Mouse (Mus musculus): ENCODE data around the gene Oxt. TPM values are rescaled to one million over a fixed set of nuclear protein-coding genes. Genes with fewer than 3 reads are reported as not detected.

The Oxt gene
- polyA plus RNA-seq, 1 experiment from 2014 or later, result 2.4 TPM

DNA sequence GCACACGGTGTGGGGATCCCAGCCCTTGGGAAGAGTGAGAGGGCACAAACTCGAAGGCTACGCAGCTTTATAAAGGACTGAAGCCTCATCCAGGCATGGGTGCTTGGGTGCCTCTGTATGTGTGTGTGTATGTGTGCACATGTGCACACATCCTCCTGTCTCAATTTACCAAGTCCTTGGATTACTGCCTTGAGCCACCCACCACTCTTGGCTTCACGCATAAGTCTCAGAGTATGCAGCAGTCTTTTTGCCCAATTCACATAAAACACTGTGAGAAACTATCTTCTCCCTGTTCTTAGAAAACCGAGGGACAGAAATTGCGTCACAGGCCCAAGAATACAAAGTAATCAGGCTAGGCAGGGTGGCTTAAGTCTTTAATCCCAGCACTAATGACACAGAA, 10.0 kb downstream of the Oxt start:
- Histone ChIP-seq H3K27ac (ENCODE audit: low read length) (no peak overlapping the region), H3K4me3 (replicated peaks; ENCODE audit: low read length) (no peak overlapping the region), H3K36me3 (ENCODE audit: control insufficient read depth, insufficient read depth) (peaks cover 3% of the 10 kb centered on the region; the same call in 1 of the 2 replicates), H3K4me1 (replicated peaks; ENCODE audit: control insufficient read depth, insufficient read depth, low read length) (peaks cover 1% of the 10 kb centered on the region), H3K9me3 (ENCODE audit: control insufficient read depth, low read length) (no peaks in the 10 kb centered on the region), H3K4me2 (ENCODE audit: low read length) (no peak overlapping the region), H3K9ac (replicated peaks; ENCODE audit: low read depth, low read length) (no peak overlapping the region), H3K27me3 (replicated peaks; ENCODE audit: control insufficient read depth, insufficient read depth, low read length) (peaks cover 25% of the 10 kb centered on the region)
- ATAC-seq, result no peak
- WGBS, result 83% methylated on average over 6 of the region's 6 CpGs

DNA sequence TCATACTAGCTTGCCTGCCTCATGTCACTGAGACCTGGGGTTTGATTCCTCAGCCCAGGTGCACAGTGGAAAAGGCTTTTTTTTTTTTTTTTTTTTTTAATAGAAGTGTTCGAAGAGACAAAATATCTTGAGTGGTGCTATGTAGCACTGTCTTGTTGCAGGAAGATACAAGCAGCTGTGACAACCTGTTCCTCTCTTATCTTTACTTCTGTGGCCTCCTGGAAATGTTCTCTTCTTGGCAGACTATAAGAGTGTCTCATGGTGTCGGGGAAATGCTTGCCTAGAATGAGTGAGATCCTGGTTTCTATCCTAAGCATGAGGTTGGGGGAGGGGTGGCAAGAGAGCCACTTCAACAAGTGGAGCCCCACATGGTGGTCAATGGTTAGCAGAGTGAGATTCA, 12.4 kb downstream of the Oxt start:
- Histone ChIP-seq H3K4me1 (replicated peaks; ENCODE audit: control insufficient read depth, insufficient read depth, low read length) (no peaks in the 10 kb centered on the region), H3K4me2 (ENCODE audit: low read length) (no peak overlapping the region), H3K9ac (replicated peaks; ENCODE audit: low read depth, low read length) (no peak overlapping the region), H3K27me3 (replicated peaks; ENCODE audit: control insufficient read depth, insufficient read depth, low read length) (peaks cover 2% of the 10 kb centered on the region; the same call in 1 of the 2 replicates), H3K9me3 (ENCODE audit: control insufficient read depth, low read length) (no peaks in the 10 kb centered on the region), H3K36me3 (ENCODE audit: control insufficient read depth, insufficient read depth) (peaks cover 5% of the 10 kb centered on the region; the same call in 1 of the 2 replicates), H3K4me3 (replicated peaks; ENCODE audit: low read length) (no peak overlapping the region), H3K27ac (ENCODE audit: low read length) (no peak overlapping the region)
- no peak for ATAC-seq
- WGBS, result 89% methylated on average over 2 of the region's 2 CpGs

DNA sequence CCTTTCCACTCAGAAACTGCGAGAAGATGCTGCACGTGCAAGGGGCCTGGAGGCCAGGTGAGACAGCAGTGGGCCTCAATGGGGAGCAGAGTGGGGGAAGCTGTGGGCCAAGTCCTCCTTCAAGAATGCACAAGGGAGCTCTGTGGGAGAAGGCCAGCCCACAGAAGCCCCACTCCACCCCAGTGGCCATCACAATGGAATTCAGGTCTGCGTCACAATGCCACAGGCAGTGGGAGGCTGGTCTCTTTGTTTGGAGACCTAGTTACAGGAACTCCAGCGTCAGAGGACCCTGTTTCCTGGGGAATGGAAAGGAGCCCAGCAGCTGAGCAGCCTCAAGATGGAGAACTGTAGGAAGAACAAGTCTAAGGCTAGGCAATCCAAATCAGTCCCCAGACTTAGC, 13.2 kb downstream of the Oxt start:
- no peak overlapping the region for H3K9ac ChIP-seq (replicated peaks; ENCODE audit: low read depth, low read length)
- H3K27me3 ChIP-seq (replicated peaks; ENCODE audit: control insufficient read depth, insufficient read depth, low read length), result no peaks in the 10 kb centered on the region
- no peak overlapping the region for H3K4me2 ChIP-seq (ENCODE audit: low read length)
- H3K4me1 ChIP-seq (replicated peaks; ENCODE audit: control insufficient read depth, insufficient read depth, low read length), result no peaks in the 10 kb centered on the region
- H3K36me3 ChIP-seq (ENCODE audit: control insufficient read depth, insufficient read depth), result peaks cover 5% of the 10 kb centered on the region; the same call in 1 of the 2 replicates
- H3K4me3 ChIP-seq (replicated peaks; ENCODE audit: low read length), result no peak overlapping the region
- ATAC-seq, result no peak
- no peak overlapping the region for H3K27ac ChIP-seq (ENCODE audit: low read length)
- H3K9me3 ChIP-seq (ENCODE audit: control insufficient read depth, low read length), result no peaks in the 10 kb centered on the region
- WGBS, result 48% methylated on average over 4 of the region's 4 CpGs

DNA sequence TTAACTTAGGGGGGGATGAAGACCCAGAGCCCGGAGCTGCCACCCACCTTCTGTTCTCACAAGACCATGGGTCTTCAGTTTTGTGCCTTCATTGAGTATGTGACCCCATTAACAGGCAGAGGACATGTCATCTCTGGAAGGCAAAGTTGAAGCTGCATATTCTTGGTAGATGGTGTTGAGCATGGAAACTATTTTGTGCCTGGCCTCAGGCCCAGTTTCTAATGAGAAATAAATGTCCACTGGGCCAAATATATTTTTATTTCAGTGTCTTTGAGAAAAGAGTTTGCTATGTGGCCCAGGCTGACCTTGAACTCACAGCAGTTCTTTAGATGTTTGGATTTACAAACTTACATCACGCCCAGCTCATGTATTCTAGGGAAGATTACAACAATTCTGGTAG, 13.8 kb downstream of the Oxt start:
- H3K27ac ChIP-seq (ENCODE audit: low read length), result no peak overlapping the region
- WGBS, result 91% methylated on average over 2 of the region's 2 CpGs
- H3K4me1 ChIP-seq (replicated peaks; ENCODE audit: control insufficient read depth, insufficient read depth, low read length), result no peaks in the 10 kb centered on the region
- peaks cover 5% of the 10 kb centered on the region; the same call in 1 of the 2 replicates for H3K36me3 ChIP-seq (ENCODE audit: control insufficient read depth, insufficient read depth)
- H3K4me3 ChIP-seq (replicated peaks; ENCODE audit: low read length), result no peak overlapping the region
- no peaks in the 10 kb centered on the region for H3K9me3 ChIP-seq (ENCODE audit: control insufficient read depth, low read length)
- H3K27me3 ChIP-seq (replicated peaks; ENCODE audit: control insufficient read depth, insufficient read depth, low read length), result no peaks in the 10 kb centered on the region
- ATAC-seq, result no peak
- no peak overlapping the region for H3K9ac ChIP-seq (replicated peaks; ENCODE audit: low read depth, low read length)
- H3K4me2 ChIP-seq (ENCODE audit: low read length), result no peak overlapping the region

DNA sequence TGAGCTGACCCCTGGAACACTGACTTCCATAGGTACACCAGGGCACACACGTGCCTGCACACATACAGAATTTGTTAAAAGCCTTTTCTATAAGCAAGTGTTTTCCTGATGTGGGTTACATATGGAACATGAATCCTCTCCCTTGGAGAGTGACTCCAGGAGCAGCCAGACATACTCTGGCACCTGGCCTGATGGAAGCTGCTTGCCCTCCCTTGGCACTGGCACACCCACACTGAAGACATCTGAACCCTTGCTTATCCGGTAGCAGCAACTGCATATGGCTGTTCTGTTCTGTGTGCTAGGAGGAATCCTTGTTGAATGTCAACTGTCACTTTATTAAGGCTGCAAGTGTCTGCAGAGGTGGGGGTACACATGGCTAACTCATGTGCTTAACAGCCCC, 15.0 kb downstream of the Oxt start:
- no peaks in the 10 kb centered on the region for H3K9me3 ChIP-seq (ENCODE audit: control insufficient read depth, low read length)
- no peak overlapping the region for H3K27ac ChIP-seq (ENCODE audit: low read length)
- 92% methylated on average over 2 of the region's 2 CpGs for WGBS
- H3K4me2 ChIP-seq (ENCODE audit: low read length), result no peak overlapping the region
- no peak overlapping the region for H3K9ac ChIP-seq (replicated peaks; ENCODE audit: low read depth, low read length)
- no peaks in the 10 kb centered on the region for H3K4me1 ChIP-seq (replicated peaks; ENCODE audit: control insufficient read depth, insufficient read depth, low read length)
- no peaks in the 10 kb centered on the region for H3K27me3 ChIP-seq (replicated peaks; ENCODE audit: control insufficient read depth, insufficient read depth, low read length)
- H3K4me3 ChIP-seq (replicated peaks; ENCODE audit: low read length), result no peak overlapping the region
- ATAC-seq, result no peak
- peaks cover 5% of the 10 kb centered on the region for H3K36me3 ChIP-seq (ENCODE audit: control insufficient read depth, insufficient read depth)

DNA sequence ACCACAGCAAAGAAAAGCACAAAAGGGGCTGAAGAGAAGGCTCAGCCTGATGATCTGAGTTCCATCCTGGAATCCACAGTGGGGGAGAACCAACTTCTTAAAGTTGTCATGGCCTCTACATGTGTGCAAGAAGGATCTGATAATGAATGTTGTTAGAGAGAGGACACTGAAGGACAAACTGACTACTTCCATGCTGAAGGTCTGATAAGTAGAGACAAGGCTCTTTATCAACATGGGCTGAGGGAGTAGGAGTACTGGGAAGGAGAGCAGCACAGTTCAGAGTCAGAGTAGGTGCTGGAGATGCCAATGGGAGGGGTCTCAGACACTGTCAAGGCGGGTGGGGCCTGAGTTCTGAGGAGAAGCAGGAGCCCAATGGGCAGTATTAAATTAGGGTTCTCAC, 19.6 kb downstream of the Oxt start:
- Histone ChIP-seq H3K27ac (ENCODE audit: low read length) (no peak overlapping the region), H3K4me3 (replicated peaks; ENCODE audit: low read length) (no peak overlapping the region), H3K4me1 (replicated peaks; ENCODE audit: control insufficient read depth, insufficient read depth, low read length) (no peaks in the 10 kb centered on the region), H3K36me3 (ENCODE audit: control insufficient read depth, insufficient read depth) (peaks cover 12% of the 10 kb centered on the region), H3K27me3 (replicated peaks; ENCODE audit: control insufficient read depth, insufficient read depth, low read length) (no peaks in the 10 kb centered on the region), H3K9me3 (ENCODE audit: control insufficient read depth, low read length) (no peaks in the 10 kb centered on the region), H3K9ac (replicated peaks; ENCODE audit: low read depth, low read length) (no peak overlapping the region), H3K4me2 (ENCODE audit: low read length) (no peak overlapping the region)
- ATAC-seq, result no peak
- WGBS, result 90% methylated on average over 1 of the region's 1 CpGs

DNA sequence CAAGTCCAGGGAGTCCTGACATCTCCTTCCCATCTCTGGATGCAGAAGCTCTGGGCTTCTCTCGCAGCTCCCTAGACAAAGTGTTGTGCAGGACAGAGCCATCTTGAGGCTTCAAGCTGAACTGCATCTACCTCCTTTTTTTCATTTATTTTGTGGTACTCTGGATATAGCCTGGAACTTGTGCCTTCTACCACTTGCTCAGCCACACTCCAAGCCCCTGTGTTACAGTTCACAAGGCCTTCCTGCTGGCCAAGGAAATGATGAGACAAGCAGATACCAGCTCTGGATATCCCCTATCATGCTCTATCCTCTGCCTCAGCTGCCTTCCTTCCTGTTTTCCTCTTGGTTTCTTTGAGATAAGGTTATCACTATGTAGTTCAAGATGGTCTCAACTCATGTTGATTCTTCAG, 21.6 kb downstream of the Oxt start:
- Histone ChIP-seq H3K4me3 (replicated peaks; ENCODE audit: low read length) (no peak overlapping the region), H3K27ac (ENCODE audit: low read length) (no peak overlapping the region), H3K27me3 (replicated peaks; ENCODE audit: control insufficient read depth, insufficient read depth, low read length) (no peaks in the 10 kb centered on the region), H3K36me3 (ENCODE audit: control insufficient read depth, insufficient read depth) (peaks cover 8% of the 10 kb centered on the region), H3K4me2 (ENCODE audit: low read length) (no peak overlapping the region), H3K4me1 (replicated peaks; ENCODE audit: control insufficient read depth, insufficient read depth, low read length) (no peaks in the 10 kb centered on the region), H3K9me3 (ENCODE audit: control insufficient read depth, low read length) (no peaks in the 10 kb centered on the region), H3K9ac (replicated peaks; ENCODE audit: low read depth, low read length) (no peak overlapping the region)
- peak; percentile 74; the same call in 1 of the 2 replicates for ATAC-seq
- 20% methylated on average over 1 of the region's 1 CpGs for WGBS

DNA sequence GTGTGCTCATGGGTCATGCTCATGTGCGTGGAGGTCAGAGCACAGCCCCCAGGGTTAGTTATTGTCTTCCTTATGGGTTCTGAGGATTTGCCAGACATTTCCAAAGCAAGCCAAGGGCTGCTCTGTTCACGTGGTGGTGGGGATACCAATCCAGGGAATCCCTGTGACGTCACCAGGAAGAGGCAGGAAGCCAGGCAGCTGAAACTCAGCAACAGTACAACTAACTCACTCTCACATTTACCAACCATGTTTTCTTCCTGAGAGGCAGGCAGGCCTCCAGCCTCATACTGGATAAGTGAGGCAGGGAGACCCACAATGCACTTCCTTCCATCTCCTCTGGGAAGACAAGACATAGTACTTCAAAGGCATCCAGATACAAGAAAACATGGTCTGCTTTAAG, 22.4 kb downstream of the Oxt start:
- Histone ChIP-seq H3K4me2 (ENCODE audit: low read length) (no peak overlapping the region), H3K36me3 (ENCODE audit: control insufficient read depth, insufficient read depth) (peaks cover 9% of the 10 kb centered on the region), H3K4me1 (replicated peaks; ENCODE audit: control insufficient read depth, insufficient read depth, low read length) (no peaks in the 10 kb centered on the region), H3K9me3 (ENCODE audit: control insufficient read depth, low read length) (no peaks in the 10 kb centered on the region), H3K9ac (replicated peaks; ENCODE audit: low read depth, low read length) (no peak overlapping the region), H3K27me3 (replicated peaks; ENCODE audit: control insufficient read depth, insufficient read depth, low read length) (no peaks in the 10 kb centered on the region), H3K4me3 (replicated peaks; ENCODE audit: low read length) (no peak overlapping the region), H3K27ac (ENCODE audit: low read length) (no peak overlapping the region)
- ATAC-seq, result no peak
- 77% methylated on average over 3 of the region's 3 CpGs for WGBS

DNA sequence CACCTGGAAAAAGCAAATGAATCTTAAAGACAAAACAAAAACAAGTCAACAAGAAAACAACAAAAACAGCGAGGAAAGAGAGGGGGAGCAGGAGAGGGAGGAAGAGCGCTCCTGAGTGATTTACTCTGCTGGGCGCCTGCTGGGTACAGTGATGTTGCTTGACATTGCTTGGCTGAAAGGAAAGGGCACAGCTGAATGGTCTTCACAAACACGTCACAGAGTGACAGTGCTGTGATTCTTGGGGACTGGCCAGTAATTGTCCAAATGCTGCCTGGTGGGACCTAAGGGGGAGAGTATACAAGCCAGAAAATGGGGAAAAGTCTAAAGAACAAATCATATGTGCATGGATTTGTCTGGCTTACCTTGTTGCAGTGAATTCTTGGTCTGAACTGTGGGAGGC, 26.2 kb downstream of the Oxt start:
- no peaks in the 10 kb centered on the region for H3K4me1 ChIP-seq (replicated peaks; ENCODE audit: control insufficient read depth, insufficient read depth, low read length)
- H3K4me2 ChIP-seq (ENCODE audit: low read length), result no peak overlapping the region
- H3K27me3 ChIP-seq (replicated peaks; ENCODE audit: control insufficient read depth, insufficient read depth, low read length), result no peaks in the 10 kb centered on the region
- H3K27ac ChIP-seq (ENCODE audit: low read length), result no peak overlapping the region
- no peak overlapping the region for H3K9ac ChIP-seq (replicated peaks; ENCODE audit: low read depth, low read length)
- H3K4me3 ChIP-seq (replicated peaks; ENCODE audit: low read length), result no peak overlapping the region
- ATAC-seq, result no peak
- no peaks in the 10 kb centered on the region for H3K9me3 ChIP-seq (ENCODE audit: control insufficient read depth, low read length)
- 85% methylated on average over 4 of the region's 4 CpGs for WGBS
- H3K36me3 ChIP-seq (ENCODE audit: control insufficient read depth, insufficient read depth), result peaks cover 16% of the 10 kb centered on the region

DNA sequence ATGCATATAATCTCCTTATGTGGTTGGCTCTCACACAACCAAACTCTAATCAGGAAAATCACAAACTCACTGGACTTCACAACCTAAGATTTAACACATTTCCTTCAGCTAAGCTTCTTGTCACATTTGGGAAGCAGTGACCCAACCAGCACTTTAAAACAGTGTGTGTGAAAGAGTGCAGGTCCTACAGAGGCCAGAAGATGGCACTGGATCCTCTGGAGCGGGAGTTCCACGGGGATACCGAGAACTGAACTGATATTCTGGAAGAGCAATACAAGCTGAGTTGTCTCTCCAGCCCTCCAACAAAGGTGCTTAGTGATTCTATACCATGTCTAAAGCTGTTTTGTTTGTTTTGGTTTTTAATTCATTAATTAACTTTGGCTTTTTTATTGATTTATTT, 37.1 kb downstream of the Oxt start:
- no peaks in the 10 kb centered on the region for H3K27me3 ChIP-seq (replicated peaks; ENCODE audit: control insufficient read depth, insufficient read depth, low read length)
- no peak overlapping the region for H3K4me3 ChIP-seq (replicated peaks; ENCODE audit: low read length)
- no peaks in the 10 kb centered on the region for H3K4me1 ChIP-seq (replicated peaks; ENCODE audit: control insufficient read depth, insufficient read depth, low read length)
- peaks cover 7% of the 10 kb centered on the region for H3K36me3 ChIP-seq (ENCODE audit: control insufficient read depth, insufficient read depth)
- no peak overlapping the region for H3K27ac ChIP-seq (ENCODE audit: low read length)
- WGBS, result 60% methylated on average over 3 of the region's 3 CpGs
- no peaks in the 10 kb centered on the region for H3K9me3 ChIP-seq (ENCODE audit: control insufficient read depth, low read length)
- ATAC-seq, result no peak
- no peak overlapping the region for H3K9ac ChIP-seq (replicated peaks; ENCODE audit: low read depth, low read length)
- H3K4me2 ChIP-seq (ENCODE audit: low read length), result no peak overlapping the region
